Mouse (Mus musculus) cerebellum, adult 2 months (tissue): Measurements from ENCODE around the gene Tmem192.

ENCODE experiments used
- CTCF ChIP-seq: fragments of 200-500 bp; IDR thresholded peaks from 2 replicates; pipeline ENCODE4 v1.5.1; 2011; ENCODE audit warnings: low read depth, mild to moderate bottlenecking, control low read depth, low read length, moderate library complexity, borderline replicate concordance; ENCODE audit not compliant: insufficient read depth
- POLR2A ChIP-seq: fragments of 200-500 bp; IDR thresholded peaks from 2 replicates; pipeline ENCODE4 v1.6.1; 2011; ENCODE audit warnings: low read length, control low read depth, borderline replicate concordance; ENCODE audit not compliant: insufficient read depth

DNA sequence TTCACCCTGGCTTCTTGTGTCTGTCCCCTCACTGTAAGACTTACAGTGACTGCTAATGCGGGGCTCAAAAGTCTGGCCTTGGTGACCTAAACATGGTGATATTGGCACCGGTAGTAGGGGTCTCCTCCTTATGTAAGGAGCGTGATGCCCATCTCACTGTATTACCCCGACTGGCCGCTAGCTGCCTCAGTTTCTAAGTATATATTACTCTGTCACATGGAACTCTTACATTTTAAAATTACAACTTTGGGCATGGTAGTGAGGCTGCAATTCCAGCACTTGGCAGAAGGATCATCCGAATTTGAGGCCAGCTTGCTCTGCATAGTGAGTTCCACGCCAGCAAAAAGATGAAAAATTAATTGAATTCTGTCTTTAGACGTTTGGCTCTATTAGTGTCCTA, 6.0 kb upstream of the Tmem192 start:
- TF ChIP-seq CTCF, result no peak
- TF ChIP-seq POLR2A, result no peak
